Mouse (Mus musculus) liver, adult 2 months (tissue): ENCODE measurements around the gene Bmp8a.

ENCODE experiments used
- CTCF ChIP-seq: fragments of 200-500 bp; IDR thresholded peaks from 2 replicates; pipeline ENCODE4 v1.5.1; 2011; ENCODE audit warnings: low read depth, low read length, control low read depth
- POLR2A ChIP-seq: fragments of 200-500 bp; IDR thresholded peaks from 2 replicates; pipeline ENCODE4 v1.6.1; 2011; ENCODE audit warnings: low read length, control low read depth; ENCODE audit not compliant: insufficient read depth; ENCODE audit errors: extremely low read depth

DNA sequence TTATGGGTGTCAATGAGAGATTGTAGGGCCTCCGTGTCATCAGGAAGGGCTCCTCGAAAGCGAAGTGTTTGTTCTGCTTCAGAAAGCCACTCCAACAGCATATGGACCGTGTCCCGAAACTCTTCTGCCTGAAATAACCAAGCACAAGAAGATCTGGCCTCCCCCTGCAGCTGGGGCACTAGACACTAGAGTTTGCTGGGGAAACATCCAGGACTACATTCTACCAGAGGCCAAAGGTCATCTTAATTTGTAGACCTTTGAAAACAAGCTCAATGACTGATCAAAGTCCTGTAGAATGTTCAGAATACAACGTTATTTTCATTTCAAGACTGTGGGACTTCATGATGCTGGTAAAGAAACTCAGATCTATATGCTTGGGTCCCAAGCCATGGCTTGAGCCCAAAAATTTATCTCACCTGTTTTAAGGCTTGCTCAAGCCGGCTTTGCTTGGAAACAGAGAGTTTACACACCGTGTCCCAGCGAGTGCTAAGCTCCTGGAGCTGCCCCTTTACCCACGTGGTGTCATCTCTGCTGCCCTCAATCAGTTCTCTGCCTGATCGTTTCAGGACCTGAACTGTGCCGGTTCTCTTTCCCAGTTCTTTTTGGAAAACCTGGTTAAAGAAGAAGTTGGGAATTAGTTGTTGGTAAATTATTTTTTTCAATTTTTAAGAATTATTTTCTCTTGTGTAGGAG, 31.4 kb upstream of the Bmp8a start:
- TF ChIP-seq CTCF (no peak), POLR2A (no peak)
